Mouse (Mus musculus): ENCODE measurements around the gene Svop. TPM values are rescaled to one million over a fixed set of nuclear protein-coding genes. Genes with fewer than 3 reads are reported as not detected.

Gene Svop
- total and polyA plus RNA-seq, 2 experiments from 2014 or later, result not detected

GRCm38 (mm10) chr5:114116586-114116985, 25.2 kb upstream of the Svop start:
- 81% methylated on average over 7 of the region's 7 CpGs for WGBS
- no peak for DNase-seq (ENCODE audit: low spot score)
- Histone ChIP-seq H3K9me3 (replicated peaks; ENCODE audit: control insufficient read depth, low read length) (no peaks in the 10 kb centered on the region), H3K27ac (ENCODE audit: low read depth) (no peak overlapping the region), H3K27me3 (ENCODE audit: control insufficient read depth, insufficient read depth, low read length) (no peaks in the 10 kb centered on the region), H3K9ac (replicated peaks; ENCODE audit: low read depth, low read length) (no peak overlapping the region), H3K4me1 (ENCODE audit: control insufficient read depth, insufficient read depth) (no peaks in the 10 kb centered on the region), H3K4me2 (ENCODE audit: low read depth, low read length) (no peak overlapping the region), H3K36me3 (replicated peaks; ENCODE audit: control insufficient read depth, insufficient read depth, low read length) (peaks cover 71% of the 10 kb centered on the region), H3K4me3 (ENCODE audit: low read depth, low read length) (no peak overlapping the region)
- TF ChIP-seq CTCF (IDR thresholded peaks at IDR 0.05; ENCODE audit: low read depth), result no peak
- no peak for TF ChIP-seq EP300 (IDR thresholded peaks at IDR 0.05; ENCODE audit: low read depth)
- no peak for ATAC-seq (ENCODE audit: insufficient read depth, low read depth)

GRCm38 (mm10) chr5:114115030-114115429, 23.7 kb upstream of the Svop start:
- DNase-seq (ENCODE audit: low spot score) (no peak), ATAC-seq (ENCODE audit: insufficient read depth, low read depth) (no peak)
- Histone ChIP-seq H3K4me2 (ENCODE audit: low read depth, low read length) (no peak overlapping the region), H3K27me3 (ENCODE audit: control insufficient read depth, insufficient read depth, low read length) (no peaks in the 10 kb centered on the region), H3K9me3 (replicated peaks; ENCODE audit: control insufficient read depth, low read length) (no peaks in the 10 kb centered on the region), H3K4me3 (ENCODE audit: low read depth, low read length) (no peak overlapping the region), H3K4me1 (ENCODE audit: control insufficient read depth, insufficient read depth) (no peaks in the 10 kb centered on the region), H3K9ac (replicated peaks; ENCODE audit: low read depth, low read length) (no peak overlapping the region), H3K36me3 (replicated peaks; ENCODE audit: control insufficient read depth, insufficient read depth, low read length) (peaks cover 70% of the 10 kb centered on the region), H3K27ac (ENCODE audit: low read depth) (no peak overlapping the region)
- TF ChIP-seq CTCF (IDR thresholded peaks at IDR 0.05; ENCODE audit: low read depth), result no peak
- TF ChIP-seq EP300 (IDR thresholded peaks at IDR 0.05; ENCODE audit: low read depth), result no peak
- 80% methylated on average over 5 of the region's 5 CpGs for WGBS

GRCm38 (mm10) chr5:114113334-114113733, 22.0 kb upstream of the Svop start:
- H3K4me2 ChIP-seq (ENCODE audit: low read depth, low read length), result no peak overlapping the region
- H3K27ac ChIP-seq (ENCODE audit: low read depth), result no peak overlapping the region
- 78% methylated on average over 6 of the region's 6 CpGs for WGBS
- TF ChIP-seq CTCF (IDR thresholded peaks at IDR 0.05; ENCODE audit: low read depth) (0 out of 2 replicates have a peak, but pooled peaks have one; percentile 8), EP300 (IDR thresholded peaks at IDR 0.05; ENCODE audit: low read depth) (no peak)
- H3K4me3 ChIP-seq (ENCODE audit: low read depth, low read length), result no peak overlapping the region
- no peaks in the 10 kb centered on the region for H3K27me3 ChIP-seq (ENCODE audit: control insufficient read depth, insufficient read depth, low read length)
- no peak overlapping the region for H3K9ac ChIP-seq (replicated peaks; ENCODE audit: low read depth, low read length)
- peaks cover 6% of the 10 kb centered on the region; the same call in 1 of the 2 replicates for H3K9me3 ChIP-seq (replicated peaks; ENCODE audit: control insufficient read depth, low read length)
- ATAC-seq (ENCODE audit: insufficient read depth, low read depth) (no peak), DNase-seq (ENCODE audit: low spot score) (no peak)
- no peaks in the 10 kb centered on the region for H3K4me1 ChIP-seq (ENCODE audit: control insufficient read depth, insufficient read depth)
- H3K36me3 ChIP-seq (replicated peaks; ENCODE audit: control insufficient read depth, insufficient read depth, low read length), result peaks cover 71% of the 10 kb centered on the region

- no peaks in the 10 kb centered on the region for H3K27me3 ChIP-seq (ENCODE audit: control insufficient read depth, insufficient read depth, low read length)
- no peak overlapping the region for H3K4me3 ChIP-seq (ENCODE audit: low read depth, low read length)
- no peak overlapping the region for H3K27ac ChIP-seq (ENCODE audit: low read depth)
- DNase-seq (ENCODE audit: low spot score), result no peak
- H3K9me3 ChIP-seq (replicated peaks; ENCODE audit: control insufficient read depth, low read length), result peaks cover 6% of the 10 kb centered on the region; the same call in 1 of the 2 replicates
- peaks cover 62% of the 10 kb centered on the region for H3K36me3 ChIP-seq (replicated peaks; ENCODE audit: control insufficient read depth, insufficient read depth, low read length)
- no peak for ATAC-seq (ENCODE audit: insufficient read depth, low read depth)
- no peaks in the 10 kb centered on the region for H3K4me1 ChIP-seq (ENCODE audit: control insufficient read depth, insufficient read depth)
- 65% methylated on average over 16 of the region's 16 CpGs for WGBS
- no peak overlapping the region for H3K9ac ChIP-seq (replicated peaks; ENCODE audit: low read depth, low read length)
- TF ChIP-seq CTCF (IDR thresholded peaks at IDR 0.05; ENCODE audit: low read depth), result no peak
- no peak for TF ChIP-seq EP300 (IDR thresholded peaks at IDR 0.05; ENCODE audit: low read depth)
- H3K4me2 ChIP-seq (ENCODE audit: low read depth, low read length), result no peak overlapping the region
These were observed 15.1 kb upstream of the Svop start for GRCm38 (mm10) chr5:114106391-114106935.

GRCm38 (mm10) chr5:114102807-114103206, 11.4 kb upstream of the Svop start:
- H3K27ac ChIP-seq (ENCODE audit: low read depth), result no peak overlapping the region
- no peak overlapping the region for H3K4me2 ChIP-seq (ENCODE audit: low read depth, low read length)
- no peak overlapping the region for H3K9ac ChIP-seq (replicated peaks; ENCODE audit: low read depth, low read length)
- H3K27me3 ChIP-seq (ENCODE audit: control insufficient read depth, insufficient read depth, low read length), result no peaks in the 10 kb centered on the region
- ATAC-seq (ENCODE audit: insufficient read depth, low read depth) (no peak), DNase-seq (ENCODE audit: low spot score) (no peak)
- H3K4me1 ChIP-seq (ENCODE audit: control insufficient read depth, insufficient read depth), result peaks cover 13% of the 10 kb centered on the region
- no peak for TF ChIP-seq CTCF (IDR thresholded peaks at IDR 0.05; ENCODE audit: low read depth)
- TF ChIP-seq EP300 (IDR thresholded peaks at IDR 0.05; ENCODE audit: low read depth), result no peak
- peaks cover 28% of the 10 kb centered on the region for H3K36me3 ChIP-seq (replicated peaks; ENCODE audit: control insufficient read depth, insufficient read depth, low read length)
- 40% methylated on average over 1 of the region's 1 CpGs for WGBS
- no peaks in the 10 kb centered on the region for H3K9me3 ChIP-seq (replicated peaks; ENCODE audit: control insufficient read depth, low read length)
- no peak overlapping the region for H3K4me3 ChIP-seq (ENCODE audit: low read depth, low read length)

- TF ChIP-seq CTCF (IDR thresholded peaks at IDR 0.05; ENCODE audit: low read depth) (no peak), EP300 (IDR thresholded peaks at IDR 0.05; ENCODE audit: low read depth) (no peak)
- no peaks in the 10 kb centered on the region for H3K27me3 ChIP-seq (ENCODE audit: control insufficient read depth, insufficient read depth, low read length)
- no peak overlapping the region for H3K27ac ChIP-seq (ENCODE audit: low read depth)
- ATAC-seq (ENCODE audit: insufficient read depth, low read depth) (no peak), DNase-seq (ENCODE audit: low spot score) (no peak)
- WGBS, result 81% methylated on average over 4 of the region's 4 CpGs
- no peak overlapping the region for H3K4me3 ChIP-seq (ENCODE audit: low read depth, low read length)
- H3K4me1 ChIP-seq (ENCODE audit: control insufficient read depth, insufficient read depth), result peaks cover 13% of the 10 kb centered on the region
- H3K4me2 ChIP-seq (ENCODE audit: low read depth, low read length), result no peak overlapping the region
- no peaks in the 10 kb centered on the region for H3K9me3 ChIP-seq (replicated peaks; ENCODE audit: control insufficient read depth, low read length)
- no peak overlapping the region for H3K9ac ChIP-seq (replicated peaks; ENCODE audit: low read depth, low read length)
- H3K36me3 ChIP-seq (replicated peaks; ENCODE audit: control insufficient read depth, insufficient read depth, low read length), result peaks cover 28% of the 10 kb centered on the region
These were observed 10.5 kb upstream of the Svop start for GRCm38 (mm10) chr5:114101873-114102272.
